Mouse (Mus musculus) CH12F3 (cell line): ENCODE data around the gene Slu7.

Experiments used
- in situ Hi-C: fragments of 300-500 bp; cut with MboI; formaldehyde crosslinking; loops from 2 replicates; pipeline ENCODE4 v1.14.3; 2020; ENCODE audit warnings: low sequenced_read_pairs

Slu7 gene

DNA sequence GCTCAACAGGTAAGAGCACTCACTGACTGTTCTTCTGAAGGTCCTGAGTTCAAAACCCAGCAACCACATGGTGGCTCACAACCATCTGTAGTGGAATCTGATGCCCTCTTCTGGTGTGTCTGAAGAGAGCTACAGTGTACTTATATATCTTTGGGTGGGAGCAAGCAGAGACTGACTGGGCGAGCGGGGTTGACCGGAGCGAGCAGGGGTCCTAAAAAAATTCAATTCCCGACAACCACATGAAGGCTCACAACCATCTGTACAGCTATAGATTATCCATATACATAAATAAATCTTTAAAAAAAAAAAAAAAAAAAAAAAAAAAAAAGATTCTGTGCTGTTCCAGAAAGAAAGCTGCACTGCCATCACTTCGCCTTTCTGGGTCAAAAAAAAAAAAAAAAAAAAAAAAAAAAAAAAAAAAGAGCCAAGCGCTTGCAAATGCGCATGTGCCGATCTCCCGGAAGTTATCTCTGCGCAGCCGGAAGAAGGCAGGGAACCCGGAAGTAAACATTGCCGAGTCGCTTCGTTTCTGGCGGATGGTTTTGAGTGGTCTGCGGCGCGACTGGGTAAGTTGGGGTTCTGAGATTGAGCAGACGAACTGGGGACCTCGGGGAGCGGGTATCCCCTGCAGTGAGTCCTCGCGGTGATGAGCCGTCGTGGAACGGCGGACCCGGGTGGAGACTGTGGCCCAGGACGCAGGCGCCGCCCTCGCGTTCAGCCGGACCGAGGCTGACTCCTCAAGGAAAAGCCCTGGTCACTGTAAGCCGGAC is at the start of gene Slu7:
TSS of gene Slu7 (plus strand) at position 491 of the 770 bp plus-strand sequence.
- in situ Hi-C loops = no loop called here

DNA sequence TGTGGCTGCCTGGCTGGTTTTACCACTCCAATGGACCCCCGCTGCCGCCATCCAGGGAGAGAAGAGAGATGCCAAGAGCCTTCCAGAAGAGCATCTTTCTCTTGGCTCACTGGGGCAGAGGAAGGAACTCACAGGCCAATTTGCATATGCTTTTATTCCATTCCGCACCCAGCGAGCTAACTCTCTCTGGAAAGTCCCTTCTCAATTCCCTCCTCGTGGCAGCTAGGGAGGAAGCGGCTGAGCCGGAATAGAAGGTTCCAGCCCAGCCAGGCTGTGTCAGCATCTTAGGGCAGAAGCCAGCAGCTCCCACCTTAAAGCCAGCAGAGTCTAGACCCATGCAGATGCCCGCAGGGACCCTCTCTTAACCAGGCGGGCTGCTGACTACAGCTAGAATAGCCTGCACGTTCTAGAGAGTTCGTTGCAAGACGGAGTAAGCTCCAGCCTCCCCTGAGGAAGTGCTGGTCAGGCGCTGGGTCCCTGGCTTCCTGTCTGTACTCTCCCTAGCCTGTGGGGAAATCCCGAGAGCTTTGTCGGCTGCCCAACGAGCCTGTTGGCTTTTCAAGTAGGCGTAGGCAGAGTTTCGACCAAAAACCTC is 48.4 kb upstream of the Slu7 start:
- in situ Hi-C loops = no loop called here

GRCm38 (mm10) chr11:43385716-43386115 is 47.8 kb upstream of the Slu7 start:
- in situ Hi-C loops = no loop called here

GRCm38 (mm10) chr11:43387004-43387880 is 46.3 kb upstream of the Slu7 start:
- in situ Hi-C loops = no loop called here

DNA sequence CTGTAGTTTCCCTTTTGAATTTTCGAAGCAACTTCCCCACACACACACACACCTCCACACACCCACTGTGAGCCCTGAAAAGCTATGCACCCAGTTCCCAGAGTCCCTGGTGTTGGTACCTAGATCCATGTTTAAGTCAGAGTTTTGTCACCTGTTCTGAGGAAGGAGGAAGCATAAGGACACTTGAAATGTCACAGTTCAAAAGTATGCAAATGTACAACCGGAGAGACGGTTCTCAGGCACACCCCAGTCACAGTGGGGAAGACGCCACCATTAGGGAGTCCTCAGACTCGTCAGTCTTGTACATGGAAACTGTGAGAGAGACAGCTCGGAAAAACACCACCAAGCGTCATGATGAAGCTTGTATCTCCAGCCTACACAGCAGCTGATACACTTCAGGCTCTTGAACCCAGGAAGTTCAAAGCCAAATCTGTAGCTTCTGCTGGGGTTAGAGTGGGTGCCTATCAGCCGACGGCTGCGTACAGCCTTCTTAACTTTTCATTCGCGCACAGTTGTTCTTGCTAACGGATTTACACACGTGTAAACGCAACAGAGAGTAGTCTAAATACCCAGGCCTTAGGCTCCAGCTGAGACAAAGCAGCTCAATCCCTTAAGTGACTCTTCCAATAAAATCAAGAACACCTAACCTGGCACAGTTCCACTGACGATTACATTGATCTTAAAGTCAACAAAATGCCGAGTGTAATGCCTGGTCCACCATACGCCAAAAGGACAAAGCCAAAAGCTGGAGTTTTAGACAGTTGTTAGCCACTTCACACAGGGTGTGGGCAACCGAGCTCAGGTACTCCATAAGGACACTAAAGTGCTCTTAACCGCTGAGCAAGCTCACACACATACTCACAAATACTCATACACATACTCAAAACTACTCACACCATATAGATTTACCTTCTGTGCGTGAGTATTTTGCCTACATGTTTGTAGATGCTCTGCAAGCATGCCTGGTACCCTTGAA is 45.1 kb upstream of the Slu7 start:
- in situ Hi-C loops = no loop called here

DNA sequence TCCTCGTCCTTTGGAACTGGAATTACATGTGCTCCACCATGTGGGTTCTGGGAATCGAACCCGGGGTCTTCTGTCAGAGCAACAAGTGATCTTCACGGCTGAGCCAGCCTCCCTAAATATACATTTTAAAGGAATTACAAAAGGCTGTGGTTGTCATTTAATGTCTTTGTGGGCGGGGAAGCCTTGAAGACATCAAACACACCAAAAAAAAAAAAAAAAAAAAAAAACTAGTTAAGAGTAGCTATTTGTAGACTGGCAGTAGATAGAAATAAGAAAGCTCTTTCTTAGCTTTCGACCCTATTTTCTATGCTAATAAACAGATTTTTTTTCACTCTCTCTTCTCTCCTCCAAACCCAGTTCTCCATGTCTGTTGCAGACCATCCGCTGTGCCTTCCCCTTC is 44.4 kb upstream of the Slu7 start:
- in situ Hi-C loops = no loop called here

GRCm38 (mm10) chr11:43392757-43393156 is 40.8 kb upstream of the Slu7 start:
- in situ Hi-C loops = no loop called here

GRCm38 (mm10) chr11:43393325-43393724 is 40.2 kb upstream of the Slu7 start:
- in situ Hi-C loops = no loop called here

DNA sequence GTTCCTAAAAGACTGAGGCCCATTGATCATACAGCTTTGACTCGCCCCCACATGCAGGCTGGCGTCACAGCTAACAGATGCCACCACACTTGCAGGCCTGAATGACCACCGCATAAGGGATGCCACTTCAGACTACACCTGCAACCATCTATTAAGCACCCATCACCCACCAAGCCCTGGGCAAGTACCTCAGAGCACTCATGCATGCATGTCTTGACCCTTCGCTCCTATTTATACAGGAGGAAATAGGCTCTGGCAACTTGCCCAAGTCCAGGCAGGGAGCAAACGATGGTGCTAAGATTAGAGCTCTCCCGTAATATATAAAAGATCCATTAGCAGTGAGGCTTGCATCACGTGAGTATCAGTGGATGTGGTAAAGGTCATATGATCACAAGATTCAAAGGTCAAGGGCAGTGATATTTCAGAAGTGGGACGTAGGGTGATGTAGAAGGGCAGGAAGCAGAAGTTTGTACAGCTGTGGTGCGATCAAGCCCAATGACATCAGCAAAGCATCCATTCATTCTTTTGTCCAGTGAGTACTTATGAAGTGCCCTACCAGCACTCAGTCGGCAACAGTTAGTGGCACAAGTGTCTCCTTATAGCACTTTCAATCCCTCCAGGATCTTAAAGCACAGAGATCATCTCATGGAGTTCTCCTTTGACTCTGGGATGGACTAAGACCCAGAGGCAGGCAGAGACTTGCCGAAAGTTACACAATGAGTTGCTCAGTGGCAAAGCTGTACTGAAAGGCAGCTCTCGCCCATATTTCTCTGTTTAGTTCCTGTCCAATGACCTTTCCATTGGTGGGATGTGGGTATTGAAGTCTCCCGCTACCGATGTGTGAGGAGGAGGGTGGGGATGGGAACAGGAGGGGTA is 38.2 kb upstream of the Slu7 start:
- in situ Hi-C loops = no loop called here

- in situ Hi-C loops = no loop called here
Observed at GRCm38 (mm10) chr11:43396246-43396645, 37.3 kb upstream of the Slu7 start.

GRCm38 (mm10) chr11:43396672-43397071 is 36.9 kb upstream of the Slu7 start:
- in situ Hi-C loops = no loop called here

DNA sequence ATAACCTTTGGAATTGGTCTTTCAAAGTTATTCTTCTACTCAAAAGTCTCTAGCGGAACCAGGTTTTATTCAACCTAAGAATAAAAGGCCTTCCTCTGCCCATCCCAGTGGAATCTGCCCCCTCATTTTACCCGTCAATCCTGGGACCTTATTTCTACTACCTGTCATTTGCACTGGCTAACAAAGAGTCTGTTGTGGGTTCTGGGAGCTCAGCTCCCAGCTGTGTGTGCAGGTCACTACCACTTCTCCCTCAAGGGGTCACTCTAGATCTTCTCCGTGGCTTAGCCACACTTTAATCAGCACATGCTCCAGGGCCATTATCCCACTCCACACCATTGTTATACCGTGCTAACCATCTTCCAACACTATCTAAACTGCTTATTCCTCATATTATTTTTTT is 34.2 kb upstream of the Slu7 start:
- in situ Hi-C loops = no loop called here

DNA sequence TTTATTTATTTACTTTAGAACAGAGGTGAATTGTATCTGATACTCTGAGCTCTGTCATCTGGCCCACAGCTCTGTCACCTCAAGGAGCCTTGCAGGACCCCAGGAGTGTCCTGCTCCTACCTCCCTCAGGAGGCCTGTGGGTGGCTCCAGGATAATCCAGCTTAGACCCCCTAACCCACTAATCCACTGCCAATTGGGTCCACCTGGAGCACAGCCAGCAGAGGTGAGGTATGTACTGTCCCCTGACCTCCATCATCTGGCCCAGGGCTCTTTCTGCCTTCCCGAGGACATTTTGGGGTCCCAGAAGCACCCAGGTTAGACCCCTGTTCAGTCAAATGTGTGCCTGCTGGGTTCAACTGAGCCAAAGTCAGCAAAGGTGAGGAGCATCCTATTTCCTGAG is 33.4 kb upstream of the Slu7 start:
- in situ Hi-C loops = no loop called here

- in situ Hi-C loops = no loop called here
Observed at GRCm38 (mm10) chr11:43404150-43404807, 29.3 kb upstream of the Slu7 start.

DNA sequence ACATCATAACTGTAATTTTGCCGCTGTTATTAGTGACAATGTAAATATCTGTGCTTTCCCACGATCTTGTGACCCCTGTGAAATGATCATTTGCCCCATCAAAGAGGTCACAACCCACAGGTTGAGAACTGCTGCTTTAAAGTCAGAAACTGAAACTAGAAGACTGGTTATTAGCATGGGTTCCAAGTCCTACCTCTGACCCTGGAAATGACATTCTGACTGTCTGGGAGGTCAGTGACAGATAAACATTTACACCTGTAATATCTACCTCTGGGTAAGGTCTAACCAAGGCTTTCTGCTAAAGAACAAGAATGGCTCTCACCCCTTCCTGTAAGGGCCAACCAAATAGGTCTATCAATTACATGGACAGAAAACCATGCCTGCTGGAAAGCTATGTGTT is 24.7 kb upstream of the Slu7 start:
- in situ Hi-C loops = no loop called here

DNA sequence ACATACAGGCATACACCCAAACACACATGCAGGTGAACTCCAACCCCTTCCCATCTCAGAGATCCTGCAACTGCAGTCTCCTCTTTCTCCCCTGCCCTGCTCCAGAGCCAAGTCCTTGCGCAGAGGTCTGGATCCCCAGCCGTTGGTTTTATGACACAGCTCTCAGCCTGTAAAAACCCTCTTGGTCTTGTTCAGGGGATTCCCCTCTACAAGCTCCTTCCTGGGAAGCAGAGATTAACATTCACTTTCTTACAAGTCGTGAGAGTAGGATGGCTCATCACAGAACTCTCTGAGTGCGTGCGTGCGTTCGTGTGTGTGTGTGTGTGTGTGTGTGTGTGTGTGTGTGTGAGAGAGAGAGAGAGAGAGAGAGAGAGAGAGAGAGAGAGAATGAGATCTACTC is 23.3 kb upstream of the Slu7 start:
- in situ Hi-C loops = loop anchor here (5.0 kb wide), 1 partner anchor 198 kb away; no protein-coding TSS in a partner anchor

- in situ Hi-C loops = loop anchor here (5.0 kb wide), 1 partner anchor 199 kb away; no protein-coding TSS in a partner anchor
Observed at GRCm38 (mm10) chr11:43411413-43411812, 22.1 kb upstream of the Slu7 start.

- in situ Hi-C loops = loop anchor here (5.0 kb wide), 1 partner anchor 201 kb away; no protein-coding TSS in a partner anchor
Observed at GRCm38 (mm10) chr11:43412771-43413451, 20.6 kb upstream of the Slu7 start.
